Mouse (Mus musculus): ENCODE data around the gene Olfr1202. TPM values are rescaled to one million over a fixed set of nuclear protein-coding genes. Genes with fewer than 3 reads are reported as not detected.

Olfr1202 gene
- not detected in 2 replicates for polyA plus RNA-seq (2015; fragmentation: Nextera tagmentation; extraction: Ambion mirVana)

DNA sequence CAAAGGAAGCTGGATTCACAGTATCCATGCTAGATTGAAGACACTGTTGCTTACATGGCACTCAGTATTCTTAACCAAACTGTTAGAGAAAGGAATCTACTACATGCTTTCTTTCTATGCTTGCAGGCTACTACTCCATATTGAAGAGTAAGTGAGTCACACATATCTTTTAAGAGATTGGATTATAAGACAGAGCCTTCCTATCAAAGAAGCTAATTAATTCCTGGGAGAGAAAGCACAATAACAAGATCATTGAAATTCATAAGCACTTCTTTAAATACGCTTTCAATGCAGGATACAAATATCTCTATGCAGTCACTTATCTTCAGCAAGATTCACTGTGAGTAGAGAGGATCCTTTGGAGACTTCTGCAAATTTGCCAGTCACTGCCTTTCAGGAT is at the start of gene Olfr1202:
Gene Olfr1202, plus strand, starts transcription at position 301 of the 400 bp plus-strand sequence.
- H3K27me3 ChIP-seq = no peaks in the 10 kb centered on the region
- H3K4me2 ChIP-seq = no peak within 1 kb of the TSS
- no peaks in the 10 kb centered on the region for H3K36me3 ChIP-seq (replicated peaks)
- H3K4me3 ChIP-seq (replicated peaks) = no peak within 1 kb of the TSS
- no peaks in the 10 kb centered on the region for H3K9me3 ChIP-seq (replicated peaks)
- H3K4me1 ChIP-seq (replicated peaks) = no peaks in the 10 kb centered on the region
- no peak within 1 kb of the TSS for H3K27ac ChIP-seq (replicated peaks)
- 51% methylated on average over 1 of the region's 1 CpGs for WGBS (ENCODE audit: insufficient replicate concordance)
- no peak within 1 kb of the TSS for H3K9ac ChIP-seq
- ATAC-seq (ENCODE audit: insufficient read depth) = no peak

DNA sequence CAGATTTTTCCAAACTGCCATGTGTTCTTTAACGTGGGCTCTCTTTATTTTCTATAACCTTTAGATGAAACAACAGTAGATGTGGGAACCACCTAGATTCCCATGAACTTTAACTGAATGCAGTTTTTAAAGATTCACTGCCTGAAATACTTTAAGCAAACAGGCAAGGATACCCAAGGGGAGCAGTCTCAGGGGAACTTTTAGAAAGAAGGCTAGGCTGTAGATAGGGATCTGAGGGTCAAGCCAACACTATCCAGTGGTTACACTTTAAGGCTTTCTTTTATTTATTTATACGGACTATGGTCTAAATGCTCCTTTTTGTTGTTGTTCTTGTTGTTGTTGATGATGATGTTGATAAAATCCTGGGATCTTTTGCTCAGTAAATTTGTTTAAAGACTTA is 43.9 kb upstream of the Olfr1202 start, which contains the start of gene Olfr1200:
Gene Olfr1200, minus strand, starts transcription at position 101 of the 400 bp plus-strand sequence.
- Histone ChIP-seq H3K9ac (no peak within 1 kb of the TSS), H3K9me3 (replicated peaks) (no peaks in the 10 kb centered on the region), H3K4me3 (replicated peaks) (no peak within 1 kb of the TSS), H3K27ac (replicated peaks) (no peak within 1 kb of the TSS), H3K27me3 (no peaks in the 10 kb centered on the region), H3K36me3 (replicated peaks) (no peaks in the 10 kb centered on the region), H3K4me1 (replicated peaks) (no peaks in the 10 kb centered on the region), H3K4me2 (no peak within 1 kb of the TSS)
- no peak for ATAC-seq (ENCODE audit: insufficient read depth)
- WGBS (ENCODE audit: insufficient replicate concordance) = 52% methylated on average over 2 of the region's 2 CpGs

DNA sequence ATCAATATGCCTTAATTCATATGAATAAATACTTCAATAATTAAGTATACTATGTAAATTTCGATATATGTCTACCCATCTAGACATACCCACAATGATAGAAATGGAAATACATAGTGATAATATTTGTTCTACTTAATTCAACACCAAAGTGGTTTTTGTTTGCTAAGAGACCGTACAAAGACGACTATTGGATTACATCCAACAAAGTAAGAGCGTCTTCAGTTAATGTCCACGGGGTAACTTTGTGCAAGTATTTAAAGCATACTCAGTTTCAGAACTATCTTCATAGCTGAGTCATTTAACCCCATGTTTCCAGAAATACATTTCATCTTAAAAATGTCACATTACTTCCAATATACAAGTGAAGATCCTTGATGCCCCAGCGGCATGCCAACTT is 21.6 kb upstream of the Olfr1202 start, which contains the start of gene Olfr1201:
Gene Olfr1201, plus strand, starts transcription at position 301 of the 400 bp plus-strand sequence.
- Histone ChIP-seq H3K27ac (replicated peaks) (no peak within 1 kb of the TSS), H3K4me1 (replicated peaks) (no peaks in the 10 kb centered on the region), H3K36me3 (replicated peaks) (no peaks in the 10 kb centered on the region), H3K9me3 (replicated peaks) (no peaks in the 10 kb centered on the region), H3K9ac (no peak within 1 kb of the TSS), H3K4me3 (replicated peaks) (no peak within 1 kb of the TSS), H3K4me2 (no peak within 1 kb of the TSS), H3K27me3 (no peaks in the 10 kb centered on the region)
- ATAC-seq (ENCODE audit: insufficient read depth) = no peak
- 64% methylated on average over 6 of the region's 6 CpGs for WGBS (ENCODE audit: insufficient replicate concordance)

DNA sequence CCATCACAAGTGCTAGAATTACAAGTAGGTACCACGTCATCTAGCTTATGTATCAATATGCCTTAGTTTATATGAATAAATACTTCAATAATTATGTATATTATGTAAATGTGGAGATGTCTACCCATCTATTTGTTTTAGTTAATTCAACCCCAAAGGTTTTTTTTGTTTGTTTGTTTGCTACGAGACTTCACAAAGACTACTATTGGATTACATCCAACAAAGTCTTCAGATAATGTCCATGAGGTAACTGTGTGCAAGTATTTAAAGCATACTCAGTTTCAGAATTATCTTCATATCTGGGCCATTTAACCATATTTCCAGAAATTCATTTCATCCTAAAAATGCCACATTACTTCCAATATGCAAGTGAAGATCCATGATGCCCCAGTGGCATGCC is 15.1 kb downstream of the Olfr1202 start, which contains the start of gene Olfr1205:
Gene Olfr1205, plus strand, starts transcription at position 301 of the 400 bp plus-strand sequence.
- Histone ChIP-seq H3K36me3 (replicated peaks) (no peaks in the 10 kb centered on the region), H3K9me3 (replicated peaks) (no peaks in the 10 kb centered on the region), H3K4me2 (no peak within 1 kb of the TSS), H3K27ac (replicated peaks) (no peak within 1 kb of the TSS), H3K9ac (no peak within 1 kb of the TSS), H3K4me3 (replicated peaks) (no peak within 1 kb of the TSS), H3K27me3 (no peaks in the 10 kb centered on the region), H3K4me1 (replicated peaks) (no peaks in the 10 kb centered on the region)
- 70% methylated on average over 2 of the region's 2 CpGs for WGBS (ENCODE audit: insufficient replicate concordance)
- ATAC-seq (ENCODE audit: insufficient read depth) = no peak

DNA sequence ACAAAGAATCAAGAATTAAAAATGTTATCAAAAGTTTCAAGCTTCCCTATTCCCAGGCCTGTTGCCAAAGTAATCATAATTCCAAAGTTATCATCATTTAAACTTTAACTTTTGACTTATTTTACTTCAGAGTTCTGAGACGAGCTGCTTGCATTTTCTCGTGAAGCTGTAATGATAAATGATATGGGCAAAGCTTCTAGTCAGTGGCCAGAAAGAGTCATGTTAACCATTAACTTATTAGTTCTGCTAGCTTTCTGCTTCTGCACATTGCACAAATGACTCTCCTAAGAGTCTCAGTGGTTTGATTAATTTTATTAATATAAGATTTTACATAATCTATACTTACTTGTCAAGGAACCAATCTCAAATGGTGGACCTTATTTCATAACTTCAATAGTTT is 24.2 kb downstream of the Olfr1202 start:
- H3K4me3 ChIP-seq (replicated peaks) = no peak overlapping the region
- H3K4me2 ChIP-seq = no peak overlapping the region
- no peaks in the 10 kb centered on the region for H3K9me3 ChIP-seq (replicated peaks)
- H3K9ac ChIP-seq = no peak overlapping the region
- H3K4me1 ChIP-seq (replicated peaks) = no peaks in the 10 kb centered on the region
- H3K27ac ChIP-seq (replicated peaks) = no peak overlapping the region
- H3K27me3 ChIP-seq = no peaks in the 10 kb centered on the region
- WGBS (ENCODE audit: insufficient replicate concordance) = 55% methylated on average over 2 of the region's 2 CpGs
- H3K36me3 ChIP-seq (replicated peaks) = no peaks in the 10 kb centered on the region
- ATAC-seq (ENCODE audit: insufficient read depth) = no peak

DNA sequence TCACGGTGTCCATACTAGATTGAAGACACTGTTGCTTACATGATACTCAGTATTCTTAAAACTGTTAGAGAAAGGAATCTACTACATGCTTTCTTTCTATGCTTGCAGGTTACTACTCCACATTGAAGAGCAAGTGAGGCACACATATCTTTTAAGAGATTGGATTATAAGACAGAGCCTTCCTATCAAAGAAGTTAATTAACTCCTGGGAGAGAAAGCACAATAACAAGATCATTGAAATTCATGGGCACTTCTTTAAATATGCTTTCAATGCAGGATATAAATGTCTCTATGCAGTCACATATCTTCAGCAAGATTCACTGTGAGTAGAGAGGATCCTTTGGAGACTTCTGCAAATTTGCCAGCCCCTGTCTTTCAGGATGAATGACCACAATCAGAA is 34.7 kb downstream of the Olfr1202 start, which contains the start of gene Olfr1204:
Gene Olfr1204, plus strand, starts transcription at position 301 of the 400 bp plus-strand sequence.
- Histone ChIP-seq H3K9ac (no peak within 1 kb of the TSS), H3K4me1 (replicated peaks) (no peaks in the 10 kb centered on the region), H3K9me3 (replicated peaks) (no peaks in the 10 kb centered on the region), H3K27me3 (no peaks in the 10 kb centered on the region), H3K4me2 (no peak within 1 kb of the TSS), H3K36me3 (replicated peaks) (no peaks in the 10 kb centered on the region), H3K27ac (replicated peaks) (no peak within 1 kb of the TSS), H3K4me3 (replicated peaks) (no peak within 1 kb of the TSS)
- 52% methylated on average over 1 of the region's 1 CpGs for WGBS (ENCODE audit: insufficient replicate concordance)
- no peak for ATAC-seq (ENCODE audit: insufficient read depth)

DNA sequence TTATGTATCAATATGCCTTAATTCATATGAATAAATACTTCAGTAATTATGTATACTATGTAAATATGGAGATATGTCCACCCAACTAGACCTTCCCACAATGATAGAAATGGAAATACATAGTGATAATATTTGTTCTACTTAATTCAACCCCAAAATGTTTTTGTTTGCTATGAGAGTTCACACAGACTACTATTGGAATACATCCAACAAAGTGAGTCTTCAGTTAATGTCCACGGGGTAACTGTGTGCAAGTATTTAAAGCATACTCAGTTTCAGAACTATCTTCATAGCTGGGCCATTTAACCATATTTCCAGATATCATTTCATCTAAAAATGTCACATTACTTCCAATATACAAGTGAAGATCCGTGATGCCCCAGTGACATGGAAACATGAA is 48.6 kb downstream of the Olfr1202 start, which contains the start of gene Olfr1206:
Gene Olfr1206, plus strand, starts transcription at position 301 of the 400 bp plus-strand sequence.
- H3K36me3 ChIP-seq (replicated peaks) = no peaks in the 10 kb centered on the region
- no peak within 1 kb of the TSS for H3K4me3 ChIP-seq (replicated peaks)
- no peak within 1 kb of the TSS for H3K4me2 ChIP-seq
- no peaks in the 10 kb centered on the region for H3K27me3 ChIP-seq
- 56% methylated on average over 2 of the region's 2 CpGs for WGBS (ENCODE audit: insufficient replicate concordance)
- H3K27ac ChIP-seq (replicated peaks) = no peak within 1 kb of the TSS
- no peak within 1 kb of the TSS for H3K9ac ChIP-seq
- no peak for ATAC-seq (ENCODE audit: insufficient read depth)
- no peaks in the 10 kb centered on the region for H3K9me3 ChIP-seq (replicated peaks)
- no peaks in the 10 kb centered on the region for H3K4me1 ChIP-seq (replicated peaks)

Other genes starting within 250 kb of the Olfr1202 start
- gene Olfr1189, start 228.0 kb upstream of the Olfr1202 start, polyA plus RNA-seq (2015; fragmentation: Nextera tagmentation; extraction: Ambion mirVana) = not detected in 2 replicates
- not detected in 2 replicates for gene Olfr1191-ps1, start 174.0 kb upstream of the Olfr1202 start, polyA plus RNA-seq (2015; fragmentation: Nextera tagmentation; extraction: Ambion mirVana)
- not detected in 2 replicates for gene Olfr1192-ps1, start 166.0 kb upstream of the Olfr1202 start, polyA plus RNA-seq (2015; fragmentation: Nextera tagmentation; extraction: Ambion mirVana)
- not detected in 2 replicates for gene Olfr1193, start 138.9 kb upstream of the Olfr1202 start, polyA plus RNA-seq (2015; fragmentation: Nextera tagmentation; extraction: Ambion mirVana)
- not detected in 2 replicates for gene Olfr1195, start 125.3 kb upstream of the Olfr1202 start, polyA plus RNA-seq (2015; fragmentation: Nextera tagmentation; extraction: Ambion mirVana)
- not detected in 2 replicates for gene Olfr1196, start 109.9 kb upstream of the Olfr1202 start, polyA plus RNA-seq (2015; fragmentation: Nextera tagmentation; extraction: Ambion mirVana)
- gene Olfr1197, start 82.1 kb upstream of the Olfr1202 start, polyA plus RNA-seq (2015; fragmentation: Nextera tagmentation; extraction: Ambion mirVana) = not detected in 2 replicates
- gene Olfr1198, start 63.1 kb upstream of the Olfr1202 start, polyA plus RNA-seq (2015; fragmentation: Nextera tagmentation; extraction: Ambion mirVana) = not detected in 2 replicates
- not detected in 2 replicates for gene Olfr1199, start 54.0 kb upstream of the Olfr1202 start, polyA plus RNA-seq (2015; fragmentation: Nextera tagmentation; extraction: Ambion mirVana)
- gene Olfr1200, start 44.0 kb upstream of the Olfr1202 start, polyA plus RNA-seq (2015; fragmentation: Nextera tagmentation; extraction: Ambion mirVana) = not detected in 2 replicates
- gene Olfr1201, start 21.5 kb upstream of the Olfr1202 start, polyA plus RNA-seq (2015; fragmentation: Nextera tagmentation; extraction: Ambion mirVana) = not detected in 2 replicates
- gene Olfr1205, start 15.2 kb downstream of the Olfr1202 start, polyA plus RNA-seq (2015; fragmentation: Nextera tagmentation; extraction: Ambion mirVana) = not detected in 2 replicates
- not detected in 2 replicates for gene Olfr1204, start 34.8 kb downstream of the Olfr1202 start, polyA plus RNA-seq (2015; fragmentation: Nextera tagmentation; extraction: Ambion mirVana)
- not detected in 2 replicates for gene Olfr1206, start 48.7 kb downstream of the Olfr1202 start, polyA plus RNA-seq (2015; fragmentation: Nextera tagmentation; extraction: Ambion mirVana)
- not detected in 2 replicates for gene Olfr1208, start 87.8 kb downstream of the Olfr1202 start, polyA plus RNA-seq (2015; fragmentation: Nextera tagmentation; extraction: Ambion mirVana)
- gene Olfr1209, start 100.7 kb downstream of the Olfr1202 start, polyA plus RNA-seq (2015; fragmentation: Nextera tagmentation; extraction: Ambion mirVana) = not detected in 2 replicates
- gene Olfr1211, start 123.6 kb downstream of the Olfr1202 start, polyA plus RNA-seq (2015; fragmentation: Nextera tagmentation; extraction: Ambion mirVana) = not detected in 2 replicates
- gene Olfr1212, start 139.5 kb downstream of the Olfr1202 start, polyA plus RNA-seq (2015; fragmentation: Nextera tagmentation; extraction: Ambion mirVana) = not detected in 2 replicates
- gene Gm13762, start 165.8 kb downstream of the Olfr1202 start, polyA plus RNA-seq (2015; fragmentation: Nextera tagmentation; extraction: Ambion mirVana) = not detected in 2 replicates
- gene Olfr1214, start 178.2 kb downstream of the Olfr1202 start, polyA plus RNA-seq (2015; fragmentation: Nextera tagmentation; extraction: Ambion mirVana) = not detected in 2 replicates
- gene Olfr1215, start 192.5 kb downstream of the Olfr1202 start, polyA plus RNA-seq (2015; fragmentation: Nextera tagmentation; extraction: Ambion mirVana) = not detected in 2 replicates
- not detected in 2 replicates for gene Olfr1216, start 203.8 kb downstream of the Olfr1202 start, polyA plus RNA-seq (2015; fragmentation: Nextera tagmentation; extraction: Ambion mirVana)
- not detected in 2 replicates for gene Olfr1217, start 217.6 kb downstream of the Olfr1202 start, polyA plus RNA-seq (2015; fragmentation: Nextera tagmentation; extraction: Ambion mirVana)
- not detected in 2 replicates for gene Olfr1218, start 246.7 kb downstream of the Olfr1202 start, polyA plus RNA-seq (2015; fragmentation: Nextera tagmentation; extraction: Ambion mirVana)

All from liver, embryonic 15.5 days (tissue).